In the genomic region with DNA sequence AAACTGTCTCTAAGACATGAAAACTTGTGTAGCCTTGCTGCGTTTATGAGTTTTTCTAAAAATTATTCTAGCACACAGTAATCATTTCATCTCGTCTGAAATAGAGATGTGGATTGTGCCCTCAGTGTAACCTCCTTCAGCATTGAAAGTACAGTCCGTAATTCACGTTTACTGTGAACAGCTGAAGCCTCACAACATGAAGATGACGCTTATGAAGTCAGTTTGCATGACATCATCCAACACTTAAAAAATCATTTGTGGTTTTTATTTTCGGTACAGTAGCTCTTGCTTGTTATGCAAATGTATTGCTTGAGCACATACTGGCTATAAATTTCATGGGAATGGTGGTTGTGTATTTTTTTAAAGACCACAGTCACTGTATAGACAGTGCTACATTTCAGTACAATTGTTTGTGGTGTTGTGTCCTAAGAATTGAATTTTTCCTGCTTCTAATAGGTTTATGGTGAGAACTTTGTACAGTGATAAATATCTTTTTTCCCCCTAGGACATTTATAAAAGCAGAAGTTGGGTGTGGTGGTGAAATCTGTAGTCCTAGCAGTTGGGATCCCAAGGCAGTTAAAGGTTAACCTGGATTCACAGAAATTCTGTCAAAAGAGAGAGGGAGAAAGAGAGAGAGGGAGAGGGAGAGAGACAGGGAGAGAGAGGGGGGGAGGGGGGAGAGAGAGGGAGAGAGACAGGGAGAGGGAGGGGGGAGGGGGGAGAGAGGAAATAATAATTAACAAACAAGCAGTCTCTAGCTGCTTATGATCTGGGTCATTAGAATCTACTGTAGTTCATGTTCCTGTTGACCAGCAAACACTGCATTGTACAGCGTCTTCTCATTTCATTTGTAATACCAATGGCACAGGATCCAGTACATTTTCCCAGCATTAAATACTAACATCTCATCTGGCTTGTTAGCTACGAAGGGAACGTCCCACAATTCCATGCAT, we compare ENCODE assay signal across 19 mouse cellular contexts.
"Had no signal": no experiment of that assay in that cellular context is flagged by ENCODE, and none has a peak within 500 bp of the region (broad histone marks: within the 10 kb centered on the region; RNA-seq: fewer than 3 reads in every experiment).

No protein-coding gene starts in this region.

- H3K4me2 ChIP-seq: limb, embryonic 15.5 days; liver, embryonic 13.5 days; midbrain, embryonic 11.5 days; midbrain, embryonic 15.5 days; neural tube, embryonic 12.5 days; stomach, embryonic 15.5 days had no signal

- H3K9ac ChIP-seq: limb, embryonic 15.5 days; liver, embryonic 13.5 days; midbrain, embryonic 15.5 days; neural tube, embryonic 12.5 days; stomach, embryonic 15.5 days had no signal

- H3K9me3 ChIP-seq: limb, embryonic 15.5 days; liver, embryonic 13.5 days; midbrain, embryonic 15.5 days; neural tube, embryonic 12.5 days; stomach, embryonic 15.5 days had no signal

- ATAC-seq: inflammation-experienced regulatory T-cells, adult 6 months; lung, postnatal 0 days; midbrain, embryonic 15.5 days had no signal

- H3K36me3 ChIP-seq: limb, embryonic 15.5 days; liver, embryonic 13.5 days; midbrain, embryonic 15.5 days; neural tube, embryonic 12.5 days; stomach, embryonic 15.5 days had no signal

- H3K27me3 ChIP-seq: limb, embryonic 15.5 days; liver, embryonic 13.5 days; megakaryocyte, embryonic 14.5 days; midbrain, embryonic 15.5 days; neural tube, embryonic 12.5 days; stomach, embryonic 15.5 days had no signal

- DNase-seq: kidney, adult 8-10 months; kidney, postnatal 25 days; layer of hippocampus, adult 9-11 months; layer of hippocampus, postnatal 36 days; liver, embryonic 13.5 days; lung, adult 18-20 months; lung, postnatal 36 days; right cerebral cortex, postnatal 4 days; spleen, adult 18-20 months; thymus, adult 2 months; thymus, postnatal 25 days had no signal

- H3K27ac ChIP-seq: limb, embryonic 15.5 days; liver, embryonic 13.5 days; midbrain, embryonic 15.5 days; neural tube, embryonic 12.5 days; stomach, embryonic 15.5 days had no signal

- H3K4me1 ChIP-seq: limb, embryonic 15.5 days; midbrain, embryonic 15.5 days; neural tube, embryonic 12.5 days; stomach, embryonic 15.5 days had no signal

- H3K4me3 ChIP-seq: limb, embryonic 15.5 days; liver, embryonic 13.5 days; megakaryocyte, embryonic 14.5 days; midbrain, embryonic 15.5 days; neural tube, embryonic 12.5 days; stomach, embryonic 15.5 days had no signal
